Mouse (Mus musculus): ENCODE measurements at regions not wholly inside any gene's neighbourhood (a gene's known extent, or its start where the extent isn't known, plus 50 kb on each side); places are given as distances from the start of the nearest gene placed in this dataset.

- no peak for ATAC-seq (replicated peaks; ENCODE audit: low FRiP score, poor library complexity, severe bottlenecking)
Observed at GRCm38 (mm10) chr14:102883344-102884122, 98.9 kb downstream of the Kctd12 start.

GRCm38 (mm10) chr14:102882281-102882680 lies 100.2 kb downstream of the Kctd12 start:
- ATAC-seq (replicated peaks; ENCODE audit: low FRiP score, poor library complexity, severe bottlenecking) = no peak

GRCm38 (mm10) chr14:102880658-102881083 lies 101.8 kb downstream of the Kctd12 start:
- no peak for ATAC-seq (replicated peaks; ENCODE audit: low FRiP score, poor library complexity, severe bottlenecking)

- no peak for ATAC-seq (replicated peaks; ENCODE audit: low FRiP score, poor library complexity, severe bottlenecking)
Observed at GRCm38 (mm10) chr14:102878572-102878971, 103.9 kb downstream of the Kctd12 start.

GRCm38 (mm10) chr14:102868160-102868559 lies 114.3 kb downstream of the Kctd12 start:
- ATAC-seq (replicated peaks; ENCODE audit: low FRiP score, poor library complexity, severe bottlenecking) = no peak

GRCm38 (mm10) chr14:102867697-102868096 lies 114.7 kb downstream of the Kctd12 start:
- no peak for ATAC-seq (replicated peaks; ENCODE audit: low FRiP score, poor library complexity, severe bottlenecking)

- ATAC-seq (replicated peaks; ENCODE audit: low FRiP score, poor library complexity, severe bottlenecking) = no peak
Observed at GRCm38 (mm10) chr14:102866511-102866910, 115.9 kb downstream of the Kctd12 start.

- no peak for ATAC-seq (replicated peaks; ENCODE audit: low FRiP score, poor library complexity, severe bottlenecking)
Observed at GRCm38 (mm10) chr14:102861694-102862093, 120.7 kb downstream of the Kctd12 start.

- ATAC-seq (replicated peaks; ENCODE audit: low FRiP score, poor library complexity, severe bottlenecking) = no peak
Observed at GRCm38 (mm10) chr14:102859361-102859871, 123.0 kb downstream of the Kctd12 start.

GRCm38 (mm10) chr14:102855264-102855840 lies 127.1 kb downstream of the Kctd12 start:
- ATAC-seq (replicated peaks; ENCODE audit: low FRiP score, poor library complexity, severe bottlenecking) = no peak

GRCm38 (mm10) chr14:102843700-102844099 lies 138.7 kb downstream of the Kctd12 start:
- ATAC-seq (replicated peaks; ENCODE audit: low FRiP score, poor library complexity, severe bottlenecking) = no peak

- no peak for ATAC-seq (replicated peaks; ENCODE audit: low FRiP score, poor library complexity, severe bottlenecking)
Observed at GRCm38 (mm10) chr14:102837602-102838001, 144.8 kb downstream of the Kctd12 start.

GRCm38 (mm10) chr14:102835118-102835769 lies 147.2 kb downstream of the Kctd12 start:
- ATAC-seq (replicated peaks; ENCODE audit: low FRiP score, poor library complexity, severe bottlenecking) = no peak

- ATAC-seq (replicated peaks; ENCODE audit: low FRiP score, poor library complexity, severe bottlenecking) = no peak
Observed at GRCm38 (mm10) chr14:102828442-102828841, 154.0 kb downstream of the Kctd12 start.

- ATAC-seq (replicated peaks; ENCODE audit: low FRiP score, poor library complexity, severe bottlenecking) = no peak
Observed at GRCm38 (mm10) chr14:102827756-102828384, 154.6 kb downstream of the Kctd12 start.

GRCm38 (mm10) chr14:102825525-102825924 lies 156.9 kb downstream of the Kctd12 start:
- no peak for ATAC-seq (replicated peaks; ENCODE audit: low FRiP score, poor library complexity, severe bottlenecking)

- no peak for ATAC-seq (replicated peaks; ENCODE audit: low FRiP score, poor library complexity, severe bottlenecking)
Observed at GRCm38 (mm10) chr14:102820663-102821062, 161.8 kb downstream of the Kctd12 start.

- no peak for ATAC-seq (replicated peaks; ENCODE audit: low FRiP score, poor library complexity, severe bottlenecking)
Observed at GRCm38 (mm10) chr14:102811678-102812081, 170.8 kb downstream of the Kctd12 start.

GRCm38 (mm10) chr14:102811022-102811421 lies 171.4 kb downstream of the Kctd12 start:
- ATAC-seq (replicated peaks; ENCODE audit: low FRiP score, poor library complexity, severe bottlenecking) = no peak

Data from erythroid progenitor cell, adult 5-6 weeks (primary cell).